Mouse (Mus musculus): Measurements from ENCODE around the gene Tmprss7.
A peak's percentile ranks its signal among the peaks of the same experiment; 100 is the strongest.

The Tmprss7 gene

GRCm38 (mm10) chr16:45624791-45625190, 68.7 kb downstream of the Tmprss7 start:
- no peak for DNase-seq

GRCm38 (mm10) chr16:45623230-45623629, 70.2 kb downstream of the Tmprss7 start:
- no peak for DNase-seq

GRCm38 (mm10) chr16:45619751-45620375, 73.6 kb downstream of the Tmprss7 start:
- DNase-seq = no peak

GRCm38 (mm10) chr16:45615944-45616343, 77.5 kb downstream of the Tmprss7 start:
- DNase-seq = no peak

GRCm38 (mm10) chr16:45613247-45613646, 80.2 kb downstream of the Tmprss7 start:
- no peak for DNase-seq

- no peak for DNase-seq
These were observed 83.2 kb downstream of the Tmprss7 start, which contains the start of gene Gcsam for GRCm38 (mm10) chr16:45610267-45610666. Gene Gcsam, plus strand, starts transcription at chr16:45610380.

GRCm38 (mm10) chr16:45609300-45609699, 84.2 kb downstream of the Tmprss7 start:
- DNase-seq = peak; percentile 17 to 25

GRCm38 (mm10) chr16:45608481-45608954, 84.9 kb downstream of the Tmprss7 start:
- no peak for DNase-seq
